Mouse (Mus musculus): ENCODE measurements around the gene Snrpn. TPM values are rescaled to one million over a fixed set of nuclear protein-coding genes. Genes with fewer than 3 reads are reported as not detected.

Gene Snrpn
- total RNA-seq, 2 experiments from 2014 or later = 126 to 129 TPM

Other genes with a start within 250 kb of the Snrpn start
- 100 to 1,000 TPM; 318 to 336 TPM for gene Snurf, start 135.2 kb downstream of the Snrpn start, total RNA-seq (2021)
- gene Gm38393, start 135.2 kb downstream of the Snrpn start, total RNA-seq (2021) = 1 to 10 TPM; 6.0 to 6.1 TPM

All from heart, postnatal 25 days (tissue).